Mouse (Mus musculus) heart, postnatal 10 days (tissue): ENCODE results near the gene Dnajb4. TPM values are rescaled to one million over a fixed set of nuclear protein-coding genes. Genes with fewer than 3 reads are reported as not detected.

Experiments
- DNase-seq, 2 experiments: peaks; one replicate each; pipeline ENCODE4 v3.0.0; 2021
- intact Hi-C: fragments of 180-260 bp; cut with DNase I; formaldehyde crosslinking; loops from one replicate; pipeline ENCODE4 v1.15.1; 2025
- total RNA-seq, 2 experiments: library from RNA; stranded (reverse); gene quantifications; 2 replicates each; pipeline ENCODE4 v1.2.3; 2021

The Dnajb4 gene
- total RNA-seq, 2 experiments from 2014 or later: 70.3 to 70.6 TPM

GRCm38 (mm10) chr3:152179285-152179684 lies 30.8 kb downstream of the Dnajb4 start:
- intact Hi-C loops: no loop called here
- DNase-seq: no peak

GRCm38 (mm10) chr3:152178816-152179215 lies 31.3 kb downstream of the Dnajb4 start:
- DNase-seq: no peak
- intact Hi-C loops: no loop called here

GRCm38 (mm10) chr3:152172322-152172935 lies 37.7 kb downstream of the Dnajb4 start:
- no peak for DNase-seq
- intact Hi-C loops: no loop called here

GRCm38 (mm10) chr3:152171862-152172261 lies 38.2 kb downstream of the Dnajb4 start:
- no peak for DNase-seq
- intact Hi-C loops: no loop called here

GRCm38 (mm10) chr3:152171236-152171635 lies 38.9 kb downstream of the Dnajb4 start:
- intact Hi-C loops: no loop called here
- no peak for DNase-seq

GRCm38 (mm10) chr3:152170407-152170806 lies 39.7 kb downstream of the Dnajb4 start:
- intact Hi-C loops: no loop called here
- DNase-seq: no peak

- DNase-seq: no peak
- intact Hi-C loops: no loop called here
These were observed 42.1 kb downstream of the Dnajb4 start for GRCm38 (mm10) chr3:152168007-152168406.

GRCm38 (mm10) chr3:152166699-152167451 lies 43.2 kb downstream of the Dnajb4 start:
- intact Hi-C loops: no loop called here
- DNase-seq: peak in 1 of 2 experiments; percentile 30

GRCm38 (mm10) chr3:152166099-152166423 lies 44.0 kb downstream of the Dnajb4 start, which contains the start of gene Gipc2:
TSS of gene Gipc2 (minus strand) at chr3:152166230.
- intact Hi-C loops: no loop called here
- DNase-seq: no peak

- intact Hi-C loops: no loop called here
- DNase-seq: peak; percentile 68
These were observed 44.6 kb downstream of the Dnajb4 start for GRCm38 (mm10) chr3:152165351-152166098.

- intact Hi-C loops: no loop called here
These were observed 45.1 kb downstream of the Dnajb4 start for GRCm38 (mm10) chr3:152165014-152165350.

GRCm38 (mm10) chr3:152163320-152163719 lies 46.8 kb downstream of the Dnajb4 start:
- intact Hi-C loops: no loop called here
- no peak for DNase-seq

More at GRCm38 (mm10) chr3:152165014-152165350, 45.1 kb downstream of the Dnajb4 start:
- no peak for DNase-seq

GRCm38 (mm10) chr3:152160607-152161006 lies 49.5 kb downstream of the Dnajb4 start:
- intact Hi-C loops: no loop called here
- DNase-seq: no peak

- no peak for DNase-seq
- intact Hi-C loops: no loop called here
These were observed 50.8 kb downstream of the Dnajb4 start for GRCm38 (mm10) chr3:152159321-152159720.

- no peak for DNase-seq
- intact Hi-C loops: no loop called here
These were observed 51.5 kb downstream of the Dnajb4 start for GRCm38 (mm10) chr3:152158344-152159291.

- intact Hi-C loops: no loop called here
- DNase-seq: no peak
These were observed 53.1 kb downstream of the Dnajb4 start for GRCm38 (mm10) chr3:152156816-152157496.

- no peak for DNase-seq
- intact Hi-C loops: no loop called here
These were observed 54.7 kb downstream of the Dnajb4 start for GRCm38 (mm10) chr3:152155296-152155948.

- DNase-seq: no peak
- intact Hi-C loops: no loop called here
These were observed 56.0 kb downstream of the Dnajb4 start for GRCm38 (mm10) chr3:152154095-152154494.

- intact Hi-C loops: no loop called here
- DNase-seq: no peak
These were observed 57.0 kb downstream of the Dnajb4 start for GRCm38 (mm10) chr3:152153152-152153551.

- intact Hi-C loops: no loop called here
- DNase-seq: no peak
These were observed 57.7 kb downstream of the Dnajb4 start for GRCm38 (mm10) chr3:152152483-152152804.
